Mouse (Mus musculus) embryonic facial prominence, embryonic 11.5 days (tissue): ENCODE measurements around the gene AC124502.3. TPM values are rescaled to one million over a fixed set of nuclear protein-coding genes. Genes with fewer than 3 reads are reported as not detected.
A peak's percentile ranks its signal among the peaks of the same experiment; 100 is the strongest.

Source experiments
- ATAC-seq: fragments of 200-750 bp; cut with Nextera tagmentation; replicated peaks from 2 replicates; pipeline ENCODE4 v1.8.0; 2017; ENCODE audit warnings: low read depth; ENCODE audit not compliant: insufficient number of reproducible peaks, low FRiP score, low TSS enrichment
- DNase-seq: peaks from one replicate; pipeline ENCODE4 v3.0.0-alpha.2; 2015; ENCODE audit warnings: low spot score
- H3K27ac ChIP-seq: fragments of 300-500 bp; sonication (generic); replicated peaks from 2 replicates; pipeline ENCODE4 v1.5.1; 2014; ENCODE audit warnings: mild to moderate bottlenecking, low read depth, low read length, control low read depth
- H3K27me3 ChIP-seq: fragments of 300-500 bp; sonication (generic); 2 replicates; pipeline ENCODE4 v1.6.1; 2014; ENCODE audit warnings: mild to moderate bottlenecking, low read length, moderate library complexity, mixed read lengths; ENCODE audit not compliant: control insufficient read depth, insufficient read depth
- H3K36me3 ChIP-seq: fragments of 300-500 bp; sonication (generic); replicated peaks from 2 replicates; pipeline ENCODE4 v1.6.1; 2014; ENCODE audit warnings: low read depth, mild to moderate bottlenecking, low read length, moderate library complexity, mixed read lengths; ENCODE audit not compliant: control insufficient read depth, insufficient read depth
- H3K4me1 ChIP-seq: fragments of 300-500 bp; sonication (generic); 2 replicates; pipeline ENCODE4 v1.6.1; 2014; ENCODE audit warnings: low read length, mixed read lengths; ENCODE audit not compliant: control insufficient read depth, insufficient read depth
- H3K4me2 ChIP-seq: fragments of 300-500 bp; sonication (generic); 2 replicates; pipeline ENCODE4 v1.6.1; 2014; ENCODE audit warnings: low read depth, mild to moderate bottlenecking, control low read depth, low read length, moderate library complexity
- H3K4me3 ChIP-seq: fragments of 300-500 bp; sonication (generic); 2 replicates; pipeline ENCODE4 v1.5.1; 2014; ENCODE audit warnings: low read depth, low read length, control low read depth
- H3K9ac ChIP-seq: fragments of 300-500 bp; sonication (generic); replicated peaks from 2 replicates; pipeline ENCODE4 v1.6.1; 2014; ENCODE audit warnings: mild to moderate bottlenecking, control low read depth, low read length
- H3K9me3 ChIP-seq: fragments of 300-500 bp; sonication (generic); replicated peaks from 2 replicates; pipeline ENCODE4 v1.6.1; 2016; ENCODE audit warnings: mild to moderate bottlenecking, low read length, inconsistent platforms, mixed read lengths; ENCODE audit not compliant: control insufficient read depth
- WGBS: fragments of 180-500 bp; shearing (Covaris S2); extraction: QIAGEN DNeasy Blood & Tissue Kit; methylation state at CpG from one replicate; pipeline ENCODE4 v1.1.7; 2014; 5-methylcytosine and 5-hydroxymethylcytosine counted together
- polyA plus RNA-seq: library from polyadenylated mRNA; unstranded; fragments of >200 nt; fragmentation: Nextera tagmentation; extraction: Ambion mirVana; gene quantifications from 2 replicates; pipeline ENCODE4 v1.2.1, GENCODE M21; 2014

Gene AC124502.3
- polyA plus RNA-seq, 1 experiment from 2014 or later: 1.6 TPM

GRCm38 (mm10) chr19:5094746-5095417, 56.2 kb downstream of the AC124502.3 start:
- Histone ChIP-seq H3K9ac (no peak overlapping the region), H3K27me3 (no peaks in the 10 kb centered on the region; the same call in 1 of the 2 replicates), H3K4me1 (peaks cover 13% of the 10 kb centered on the region), H3K27ac (no peak overlapping the region), H3K4me2 (no peak overlapping the region), H3K4me3 (peak overlapping the region; percentile 6; the same call in 1 of the 2 replicates), H3K9me3 (no peaks in the 10 kb centered on the region), H3K36me3 (peaks cover under 1% of the 10 kb centered on the region)
- ATAC-seq: no peak; the same call in 1 of the 2 replicates
- no peak for DNase-seq
- 45% methylated on average over 11 of the region's 11 CpGs for WGBS

DNA sequence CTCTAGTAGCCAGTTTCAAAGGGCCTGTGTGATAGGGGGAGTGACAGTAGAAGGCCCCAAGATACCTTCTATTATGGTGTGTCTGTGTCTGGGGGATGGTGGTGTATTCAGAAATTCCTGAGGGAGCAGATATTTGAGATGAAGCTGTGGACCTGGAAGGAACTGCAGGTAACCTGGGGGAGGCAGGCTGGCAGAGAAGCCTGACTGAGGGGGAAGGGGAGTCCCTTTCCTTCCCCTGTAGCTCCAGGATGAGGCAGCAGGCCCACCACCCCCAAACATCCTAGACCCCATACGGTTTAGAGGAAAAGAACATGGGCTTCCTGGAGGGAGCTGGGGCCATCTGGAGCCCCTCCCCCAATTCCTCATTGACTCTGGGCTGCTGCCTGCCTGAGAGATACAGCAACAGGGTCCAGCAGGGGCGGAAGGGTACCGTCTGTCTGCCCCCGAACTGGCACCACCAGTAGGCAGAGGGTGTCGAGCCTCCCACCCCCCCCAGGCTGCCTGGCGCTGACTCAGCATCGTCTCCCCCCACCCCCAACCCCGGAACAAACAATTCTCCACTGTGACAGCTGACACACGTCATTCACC, 57.3 kb downstream of the AC124502.3 start:
- DNase-seq: no peak
- Histone ChIP-seq H3K4me3 (no peak overlapping the region), H3K9me3 (no peaks in the 10 kb centered on the region), H3K4me2 (no peak overlapping the region; the same call in 1 of the 2 replicates), H3K27ac (no peak overlapping the region), H3K36me3 (peaks cover 5% of the 10 kb centered on the region), H3K4me1 (peaks cover 13% of the 10 kb centered on the region), H3K27me3 (no peaks in the 10 kb centered on the region; the same call in 1 of the 2 replicates), H3K9ac (0 out of 2 replicates have a peak overlapping the region, but pooled peaks have one; percentile 35)
- no peak for ATAC-seq
- 11% methylated on average over 9 of the region's 9 CpGs for WGBS

DNA sequence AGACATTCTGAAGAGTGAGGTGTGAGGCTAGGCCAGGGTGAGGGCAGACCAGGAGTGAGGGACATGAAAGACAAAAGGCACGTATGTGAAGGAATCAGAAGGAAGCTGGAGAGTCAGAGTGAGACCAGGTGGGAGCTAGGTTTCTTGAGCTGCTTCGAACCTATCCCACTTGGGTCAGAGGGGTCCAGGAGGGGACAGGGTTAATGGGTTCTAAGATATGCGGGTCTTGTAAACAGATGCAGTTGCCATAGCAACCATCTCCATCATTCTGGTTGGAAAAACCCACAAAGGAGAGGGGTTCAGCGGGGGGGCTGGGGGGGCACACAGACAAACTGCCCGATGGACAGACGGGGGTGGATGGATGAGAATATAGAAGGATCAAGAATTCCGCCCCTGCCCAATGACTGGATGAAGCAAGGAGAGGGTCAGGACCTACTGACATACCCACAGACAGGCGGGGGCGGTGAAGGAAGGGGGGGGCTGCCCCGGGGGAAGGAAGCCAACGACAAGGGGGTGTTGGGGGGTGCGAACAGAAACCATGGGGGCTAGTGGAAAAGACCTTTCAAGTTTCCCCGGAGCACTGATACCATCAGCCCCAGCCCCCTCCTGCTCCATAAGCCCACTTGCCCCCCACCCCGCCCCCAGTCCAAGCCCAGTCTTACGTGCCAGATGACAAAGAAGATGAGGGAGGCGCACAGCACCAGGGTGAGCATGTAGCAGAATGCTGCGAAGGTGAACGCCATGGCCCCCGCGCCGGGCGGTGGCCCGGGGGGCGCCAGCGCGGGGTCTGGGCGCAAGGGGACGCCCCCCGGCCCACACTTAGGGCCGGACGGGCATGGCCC, 59.1 kb downstream of the AC124502.3 start:
- H3K27me3 ChIP-seq: no peaks in the 10 kb centered on the region; the same call in 1 of the 2 replicates
- H3K4me1 ChIP-seq: peaks cover 13% of the 10 kb centered on the region
- peak overlapping the region; percentile 69 for H3K4me3 ChIP-seq
- H3K4me2 ChIP-seq: peak overlapping the region; percentile 99
- WGBS: 3% methylated on average over 24 of the region's 31 CpGs
- 0 out of 2 replicates have a peak, but pooled peaks have one; percentile 16 for ATAC-seq
- no peak overlapping the region; the same call in 1 of the 2 replicates for H3K27ac ChIP-seq
- no peaks in the 10 kb centered on the region for H3K9me3 ChIP-seq
- peak; percentile 56 for DNase-seq
- H3K9ac ChIP-seq: peak overlapping the region; percentile 87
- H3K36me3 ChIP-seq: peaks cover 9% of the 10 kb centered on the region

GRCm38 (mm10) chr19:5098363-5099143, 59.9 kb downstream of the AC124502.3 start, which contains the start of gene Cnih2:
Gene Cnih2 (minus strand): TSS chr19:5098521.
- H3K4me2 ChIP-seq: peak within 1 kb of the TSS; percentile 99
- 5% methylated on average over 23 of the region's 48 CpGs for WGBS
- peak within 1 kb of the TSS; percentile 69 for H3K4me3 ChIP-seq
- H3K27ac ChIP-seq: no peak within 1 kb of the TSS; the same call in 1 of the 2 replicates
- H3K4me1 ChIP-seq: peaks cover 13% of the 10 kb centered on the region
- peaks cover 9% of the 10 kb centered on the region for H3K36me3 ChIP-seq
- peak; percentile 37; the same call in 1 of the 2 replicates for ATAC-seq
- H3K9me3 ChIP-seq: no peaks in the 10 kb centered on the region
- no peaks in the 10 kb centered on the region for H3K27me3 ChIP-seq
- peak; percentile 88 for DNase-seq
- peak within 1 kb of the TSS; percentile 87 for H3K9ac ChIP-seq

Other genes starting within 250 kb of the AC124502.3 start
- gene Rbm4, start 245.0 kb upstream of the AC124502.3 start, polyA plus RNA-seq: 92.9 and 109 TPM in 2 replicates
- 18.4 and 25.8 TPM in 2 replicates for gene Gm21992, start 227.3 kb upstream of the AC124502.3 start, polyA plus RNA-seq
- 110 and 111 TPM in 2 replicates for gene Rbm14, start 227.3 kb upstream of the AC124502.3 start, polyA plus RNA-seq
- 44.9 and 45.8 TPM in 2 replicates for gene Ccs, start 199.6 kb upstream of the AC124502.3 start, polyA plus RNA-seq
- not detected in 2 replicates for gene Ccdc87, start 199.5 kb upstream of the AC124502.3 start, polyA plus RNA-seq
- 20.9 and 30.3 TPM in 2 replicates for gene Ctsf, start 183.8 kb upstream of the AC124502.3 start, polyA plus RNA-seq
- gene Actn3, start 161.0 kb upstream of the AC124502.3 start, polyA plus RNA-seq: 4.3 and 5.6 TPM in 2 replicates
- gene Zdhhc24, start 160.2 kb upstream of the AC124502.3 start, polyA plus RNA-seq: 7.4 and 8.7 TPM in 2 replicates
- 4.7 and 4.8 TPM in 2 replicates for gene Bbs1, start 132.3 kb upstream of the AC124502.3 start, polyA plus RNA-seq
- gene Dpp3, start 110.6 kb upstream of the AC124502.3 start, polyA plus RNA-seq: 133 and 138 TPM in 2 replicates
- 1.7 TPM in 2 replicates for gene Peli3, start 95.8 kb upstream of the AC124502.3 start, polyA plus RNA-seq
- gene Mrpl11, start 76.7 kb upstream of the AC124502.3 start, polyA plus RNA-seq: 164 and 173 TPM in 2 replicates
- not detected in 2 replicates for gene Npas4, start 48.6 kb upstream of the AC124502.3 start, polyA plus RNA-seq
- gene Slc29a2, start 15.0 kb upstream of the AC124502.3 start, polyA plus RNA-seq: 3.9 and 4.4 TPM in 2 replicates
- 38.5 and 40.8 TPM in 2 replicates for gene B4gat1, start 65 bp upstream of the AC124502.3 start, polyA plus RNA-seq
- gene Brms1, start 2.5 kb downstream of the AC124502.3 start, polyA plus RNA-seq: 47.5 and 47.9 TPM in 2 replicates
- 0.99 and 1.2 TPM in 2 replicates for gene Rin1, start 11.6 kb downstream of the AC124502.3 start, polyA plus RNA-seq
- 43.1 and 48.4 TPM in 2 replicates for gene Cd248, start 29.2 kb downstream of the AC124502.3 start, polyA plus RNA-seq
- 1.8 and 2.1 TPM in 2 replicates for gene Tmem151a, start 46.6 kb downstream of the AC124502.3 start, polyA plus RNA-seq
- gene Yif1a, start 49.6 kb downstream of the AC124502.3 start, polyA plus RNA-seq: 62.8 and 75.8 TPM in 2 replicates
- gene Cnih2, start 59.6 kb downstream of the AC124502.3 start, polyA plus RNA-seq: 48.9 and 54.0 TPM in 2 replicates
- 214 and 235 TPM in 2 replicates for gene Rab1b, start 68.2 kb downstream of the AC124502.3 start, polyA plus RNA-seq
- 18.9 and 19.8 TPM in 2 replicates for gene Klc2, start 79.7 kb downstream of the AC124502.3 start, polyA plus RNA-seq
- 24.4 and 28.4 TPM in 2 replicates for gene Pacs1, start 234.2 kb downstream of the AC124502.3 start, polyA plus RNA-seq